Mouse (Mus musculus) skeletal muscle tissue, postnatal 0 days (tissue): ENCODE data around the gene Pcdh18. TPM values are rescaled to one million over a fixed set of nuclear protein-coding genes. Genes with fewer than 3 reads are reported as not detected.

ENCODE experiments used
- polyA plus RNA-seq: library from polyadenylated mRNA; unstranded; fragments of >200 nt; fragmentation: Nextera tagmentation; extraction: Ambion mirVana; gene quantifications from 2 replicates; pipeline ENCODE4 v1.2.1, GENCODE M21; 2015

Gene Pcdh18
- polyA plus RNA-seq = 14.5 and 16.8 TPM in 2 replicates

DNA sequence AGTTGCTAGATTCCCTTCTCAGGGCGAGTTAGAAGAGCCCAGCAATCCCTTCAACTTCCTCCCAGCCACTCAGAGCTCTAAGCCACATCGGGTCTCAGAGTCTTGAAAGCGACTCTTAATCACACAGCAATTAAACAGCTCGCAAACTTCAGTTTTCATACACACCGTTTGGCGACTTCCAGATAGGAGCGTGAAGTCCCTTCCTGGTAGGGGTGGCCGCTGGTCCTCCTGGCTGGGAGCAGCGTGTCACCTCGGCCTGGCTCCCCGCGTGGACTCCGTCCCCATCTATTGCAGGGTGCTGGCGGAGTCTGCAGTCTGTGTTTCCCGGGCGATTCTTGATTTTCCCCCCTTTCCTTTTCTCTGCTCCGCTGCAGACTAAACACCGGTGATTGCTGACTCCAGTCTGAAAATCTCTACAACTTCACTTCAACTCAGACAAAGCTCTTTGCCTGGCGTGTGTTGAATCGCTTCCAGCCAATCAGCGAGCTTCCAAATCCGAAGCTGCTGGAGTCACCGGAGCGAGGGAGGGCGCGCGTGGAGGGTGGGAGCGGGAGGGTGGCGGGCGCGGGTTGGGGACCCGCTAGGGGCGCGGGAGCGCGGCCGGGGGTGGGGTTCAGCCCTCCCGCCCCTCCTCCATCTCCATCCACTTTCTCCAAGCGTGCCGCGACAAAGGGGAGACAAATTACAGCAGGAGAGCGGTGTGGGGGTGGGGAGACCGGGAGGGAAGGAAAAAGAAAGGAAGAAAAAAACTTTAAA is at the start of gene Pcdh18:
Pcdh18 (minus strand) TSS at position 456 of the 756 bp plus-strand sequence.

